Mouse (Mus musculus) cerebellum, adult 9-11 months (tissue): ENCODE results near the gene Sos1.
"Not testable (repeated sequence)": the region's sequence is repeated elsewhere in the genome, so short reads cannot be mapped to it uniquely, and the experiment has no call there.

Source experiments
- DNase-seq: peaks from one replicate; pipeline ENCODE4 v3.0.0; 2022

Gene Sos1

GRCm38 (mm10) chr17:80492811-80493210, 12.6 kb upstream of the Sos1 start:
- no peak for DNase-seq

- no peak for DNase-seq
Observed at GRCm38 (mm10) chr17:80492274-80492673, 12.0 kb upstream of the Sos1 start.

GRCm38 (mm10) chr17:80490166-80490565, 9.9 kb upstream of the Sos1 start:
- no peak for DNase-seq

DNA sequence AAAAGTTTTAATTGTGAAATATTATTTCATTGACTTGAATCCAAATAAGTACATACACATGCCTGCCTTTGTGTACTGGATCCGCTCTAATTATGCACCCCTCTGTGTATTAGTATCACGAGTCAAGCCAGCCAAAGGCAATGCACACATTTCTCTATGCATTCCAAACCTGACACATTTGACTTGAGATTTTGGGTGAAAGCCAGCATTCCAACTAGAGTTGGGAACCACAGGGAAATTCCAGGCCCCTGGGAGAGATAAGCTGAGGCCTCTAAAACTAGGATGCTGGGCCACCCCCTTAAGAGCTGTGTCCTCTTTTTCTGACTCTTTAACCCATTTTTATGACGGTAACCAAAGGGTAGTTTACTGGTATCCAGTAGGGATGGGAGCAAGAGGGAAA, 8.7 kb upstream of the Sos1 start:
- no peak for DNase-seq

GRCm38 (mm10) chr17:80485160-80485559, 4.9 kb upstream of the Sos1 start:
- no peak for DNase-seq

DNA sequence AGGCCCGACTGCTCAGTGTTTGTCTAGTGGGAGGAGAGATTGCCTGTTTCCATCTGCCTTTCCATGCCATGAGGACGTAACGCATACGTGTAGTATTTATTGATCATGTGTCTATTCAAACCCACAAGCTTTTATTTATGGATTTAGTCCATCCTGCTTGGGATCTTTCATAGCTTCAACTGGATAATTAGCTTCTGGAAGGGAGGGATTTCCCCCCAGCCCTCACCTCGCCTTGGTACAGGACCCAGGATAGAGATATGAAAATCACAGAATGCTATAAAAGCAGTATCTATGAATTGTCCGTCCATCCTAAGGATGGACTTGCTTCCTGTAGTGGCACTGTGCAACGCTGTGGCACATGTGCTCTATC, 587 bp upstream of the Sos1 start:
- no peak for DNase-seq

DNA sequence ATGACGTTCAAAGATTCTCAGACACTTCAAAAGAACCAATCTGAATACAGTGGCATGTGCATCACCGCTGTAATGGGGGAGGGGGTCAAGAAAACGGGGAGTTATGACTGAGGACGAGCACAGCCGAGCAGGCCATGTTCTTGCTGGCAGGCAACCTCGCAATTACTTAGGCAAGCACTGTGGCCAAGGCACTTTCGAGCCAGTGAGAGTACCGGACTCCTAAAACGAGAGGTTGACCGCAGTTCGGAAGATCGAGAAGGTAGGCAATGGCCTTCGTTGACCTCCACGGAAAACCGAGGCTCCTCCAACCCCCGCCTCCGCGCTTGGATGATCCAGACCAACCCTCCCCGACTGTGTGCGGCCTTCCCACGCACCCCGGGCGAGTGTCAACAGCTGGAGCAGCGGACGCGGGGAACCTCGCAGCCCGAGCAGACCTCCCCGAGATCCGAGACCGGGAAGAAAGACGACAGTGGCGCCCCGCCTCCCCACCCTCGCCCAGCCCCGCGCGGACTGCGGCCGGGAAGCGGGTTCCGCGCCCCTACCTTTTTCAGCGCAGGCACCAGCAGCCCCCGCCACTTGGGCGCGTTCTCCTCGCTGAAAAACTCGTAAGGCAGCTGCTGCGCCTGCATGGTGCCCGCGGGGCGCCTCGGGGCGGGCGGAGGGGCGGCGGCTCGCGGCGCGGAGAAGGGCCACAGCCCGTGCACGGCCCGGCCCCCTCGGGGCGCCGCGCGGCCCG, 790 bp downstream of the Sos1 start:
- peak; percentile 66 for DNase-seq

GRCm38 (mm10) chr17:80477679-80478078, 2.6 kb downstream of the Sos1 start:
- DNase-seq: no peak

- no peak for DNase-seq
Observed at GRCm38 (mm10) chr17:80476496-80476895, 3.8 kb downstream of the Sos1 start.

DNA sequence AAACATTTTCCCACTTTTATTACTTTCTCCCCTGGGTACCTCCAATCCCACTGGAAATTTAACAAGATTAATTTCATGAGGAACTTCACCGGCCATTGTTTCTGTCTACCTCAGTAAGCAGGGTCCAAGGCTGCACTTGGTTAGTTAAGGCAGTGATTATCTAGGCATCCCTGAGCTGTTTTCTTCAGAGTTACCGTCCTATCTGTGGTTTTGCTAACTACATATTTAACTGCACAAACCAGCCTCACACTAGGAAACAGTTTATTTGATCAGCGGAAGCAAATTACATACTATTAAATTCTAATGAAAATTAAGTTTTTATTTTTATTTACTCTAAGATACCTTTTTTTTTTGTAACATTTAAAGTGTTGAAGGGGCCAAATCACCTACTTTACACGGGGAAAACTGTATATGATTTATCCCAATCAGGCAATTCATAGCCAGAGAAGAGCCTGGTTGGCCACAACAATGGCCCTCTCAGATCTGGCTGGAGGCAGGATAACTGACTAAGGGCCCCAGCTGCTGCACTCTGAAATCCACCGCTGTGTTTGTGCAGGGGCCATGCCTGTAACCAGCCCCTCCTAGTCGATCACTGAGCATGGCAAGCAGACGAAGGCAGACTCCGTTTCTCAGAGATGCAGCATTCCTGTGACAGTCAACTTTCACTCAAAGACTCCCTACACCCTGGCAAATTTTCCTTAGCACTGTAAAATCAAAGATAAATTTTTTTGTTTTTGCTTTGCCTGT, 9.0 kb downstream of the Sos1 start:
- DNase-seq: no peak

GRCm38 (mm10) chr17:80468417-80468894, 11.8 kb downstream of the Sos1 start:
- DNase-seq: not testable (repeated sequence)

- DNase-seq: no peak
Observed at GRCm38 (mm10) chr17:80460258-80460657, 20.0 kb downstream of the Sos1 start.

- DNase-seq: no peak
Observed at GRCm38 (mm10) chr17:80455648-80456047, 24.6 kb downstream of the Sos1 start.

DNA sequence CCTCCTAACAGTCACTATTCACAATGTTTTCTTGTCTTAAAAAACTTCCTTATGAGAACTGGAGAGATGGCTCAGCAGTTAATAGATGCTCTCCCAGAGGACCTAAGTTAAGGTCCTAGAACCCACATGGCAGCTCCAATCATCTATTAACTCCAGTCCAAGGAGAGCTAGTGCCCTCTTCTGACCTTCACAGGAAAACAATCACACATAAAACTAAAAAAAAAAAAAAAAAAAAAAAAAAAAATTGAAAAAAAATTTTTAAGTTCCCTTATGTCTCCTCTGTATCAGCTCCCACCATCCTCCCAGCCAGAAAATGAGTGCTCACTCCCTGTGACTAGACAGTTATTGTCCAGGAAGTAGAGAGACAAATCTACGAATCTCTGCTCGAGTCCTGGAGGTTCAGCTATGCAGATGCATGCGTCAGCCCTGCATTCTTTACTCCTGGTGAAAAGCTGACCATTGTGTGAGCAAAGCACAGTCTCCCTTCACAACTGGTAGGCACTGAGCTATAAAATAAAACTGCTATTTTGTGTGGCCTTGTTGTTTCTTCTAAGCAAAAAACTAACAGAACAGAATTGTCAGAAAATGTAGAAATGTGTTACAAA, 29.7 kb downstream of the Sos1 start:
- DNase-seq: no peak

DNA sequence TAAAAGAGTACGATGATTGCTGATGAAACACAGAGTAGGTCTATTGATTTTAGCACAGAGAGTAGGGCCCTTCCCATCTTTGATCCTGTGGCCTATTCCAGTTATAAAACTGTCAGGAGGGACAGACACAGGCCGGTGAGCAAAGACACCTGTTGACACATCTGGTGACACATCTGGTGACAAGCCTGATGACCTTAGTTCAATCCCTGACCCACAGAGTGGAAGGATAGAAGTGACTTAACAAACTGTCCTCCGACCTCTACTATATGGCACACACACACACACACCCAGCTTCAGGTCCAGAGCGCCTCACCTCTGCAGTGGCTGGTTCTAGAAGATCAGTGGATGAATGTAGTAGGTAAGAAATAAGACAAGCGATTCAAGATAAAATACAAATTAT, 33.8 kb downstream of the Sos1 start:
- no peak for DNase-seq

- no peak for DNase-seq
Observed at GRCm38 (mm10) chr17:80445433-80445832, 34.8 kb downstream of the Sos1 start.

GRCm38 (mm10) chr17:80435680-80436079, 44.6 kb downstream of the Sos1 start:
- no peak for DNase-seq

DNA sequence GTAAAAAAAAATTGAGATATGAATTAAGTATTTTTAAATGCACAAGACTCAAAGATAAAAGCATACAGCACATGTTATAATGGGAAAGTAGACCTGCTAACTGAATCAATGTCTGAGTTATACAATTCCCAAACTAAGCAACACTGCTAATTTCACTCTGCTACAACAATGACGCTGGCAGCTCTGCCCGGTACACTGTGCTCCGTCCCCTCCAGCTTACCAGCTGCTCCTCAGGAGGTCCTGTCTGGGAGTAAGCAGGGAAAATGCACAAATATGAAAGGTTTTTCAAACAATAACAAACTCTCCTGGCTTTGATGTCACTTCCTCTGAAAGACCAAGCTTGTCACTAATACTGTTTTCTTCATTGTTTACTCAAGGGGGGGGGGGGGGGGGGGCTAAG, 45.8 kb downstream of the Sos1 start:
- DNase-seq: no peak

GRCm38 (mm10) chr17:80431997-80432396, 48.3 kb downstream of the Sos1 start:
- DNase-seq: no peak

GRCm38 (mm10) chr17:80427966-80428365, 52.3 kb downstream of the Sos1 start:
- DNase-seq: no peak

DNA sequence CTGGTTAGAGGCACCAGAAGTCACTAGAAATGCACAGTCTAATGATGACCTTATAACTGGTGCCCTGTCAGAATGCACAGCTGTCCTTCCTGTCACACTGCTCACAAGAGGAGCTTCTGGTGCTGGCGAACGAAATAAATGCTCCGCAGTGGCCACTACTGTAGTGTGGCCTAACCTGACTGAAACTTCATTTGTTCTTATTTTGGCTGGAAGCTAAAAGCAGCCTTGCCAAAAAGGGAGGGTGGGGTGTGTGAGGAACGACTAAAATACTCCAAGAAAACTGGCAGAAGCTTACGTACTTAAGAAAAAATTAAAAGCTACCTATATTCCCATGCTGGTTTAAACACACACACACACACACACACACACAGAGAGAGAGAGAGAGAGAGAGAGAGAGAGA, 53.4 kb downstream of the Sos1 start:
- no peak for DNase-seq

DNA sequence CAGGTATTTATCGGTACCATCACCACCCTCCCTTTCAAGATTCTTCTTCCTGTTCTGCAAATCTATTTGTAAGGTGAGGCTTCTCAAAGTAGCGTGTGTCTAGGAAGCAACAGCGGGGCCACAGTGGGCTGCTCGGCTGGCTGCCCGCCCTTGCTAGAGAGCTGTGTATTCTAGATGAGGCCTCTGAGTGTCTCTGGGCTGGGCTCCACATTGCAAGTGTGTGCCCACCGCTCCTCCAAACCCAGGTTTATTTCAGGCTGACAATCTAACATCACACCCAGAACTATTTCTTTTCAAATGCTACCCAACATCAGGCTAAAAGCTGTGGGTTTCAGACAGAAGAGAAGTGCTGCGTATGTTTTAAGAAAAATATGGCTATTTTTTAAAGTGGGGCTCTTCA, 54.1 kb downstream of the Sos1 start:
- DNase-seq: no peak

DNA sequence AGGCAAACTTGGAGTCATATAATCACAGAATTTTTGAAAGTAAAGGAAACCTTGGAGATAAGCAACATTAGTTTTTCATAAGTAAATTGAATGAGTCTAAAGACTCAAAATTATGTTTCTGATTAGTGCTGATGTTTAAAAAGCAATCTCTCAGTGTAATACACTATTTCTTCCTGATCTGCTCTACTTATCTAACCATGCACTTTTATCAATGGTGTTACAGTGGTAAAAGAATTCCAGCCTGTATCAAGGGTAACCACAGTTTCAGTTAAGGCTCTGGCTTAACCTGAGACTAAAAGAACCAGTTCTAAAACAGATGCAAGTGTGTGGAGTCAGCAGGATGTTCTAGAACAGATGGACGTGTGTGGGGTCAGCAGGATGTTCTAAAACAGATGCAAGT, 59.3 kb downstream of the Sos1 start:
- DNase-seq: no peak

DNA sequence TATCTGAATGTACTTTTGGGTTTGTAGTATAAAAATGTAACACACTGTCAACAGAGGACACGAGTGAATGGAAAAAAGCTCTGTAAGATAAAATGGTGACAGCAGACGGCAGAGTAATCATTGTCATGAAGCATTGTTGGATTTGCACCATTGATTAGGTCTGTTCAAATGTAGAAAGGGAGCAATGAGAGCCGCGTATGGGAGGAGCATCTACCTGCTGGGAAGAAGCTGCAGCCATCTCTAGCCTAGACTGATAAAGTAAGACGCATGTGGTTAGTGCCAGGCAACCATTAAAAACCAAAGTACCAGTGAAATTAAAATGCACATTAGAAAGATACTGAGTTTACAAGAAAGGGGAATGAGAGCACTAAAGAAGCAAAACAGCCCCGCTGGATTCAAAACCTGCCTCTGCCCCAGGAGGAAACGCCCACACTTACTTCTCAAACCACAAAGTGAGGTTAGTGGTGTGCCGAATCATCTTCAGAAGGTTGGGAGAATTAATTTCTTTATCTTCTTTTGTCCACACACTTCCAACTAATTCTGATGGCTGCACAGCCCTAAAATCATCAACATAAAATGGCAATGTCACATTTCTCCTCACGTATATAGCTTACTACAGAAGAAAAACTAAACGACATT, 61.6 kb downstream of the Sos1 start:
- DNase-seq: no peak
